Mouse (Mus musculus) liver, postnatal 0 days (tissue): ENCODE measurements around the gene Caml.

Source experiments
- CTCF ChIP-seq: sonication (generic); IDR thresholded peaks from 2 replicates; pipeline ENCODE4 v1.5.1; 2016; ENCODE audit warnings: antibody characterized with exemption, low read depth
- EP300 ChIP-seq: IDR thresholded peaks from 2 replicates; pipeline ENCODE4 v1.6.1; 2016; ENCODE audit warnings: antibody characterized with exemption, low read depth, mild to moderate bottlenecking

DNA sequence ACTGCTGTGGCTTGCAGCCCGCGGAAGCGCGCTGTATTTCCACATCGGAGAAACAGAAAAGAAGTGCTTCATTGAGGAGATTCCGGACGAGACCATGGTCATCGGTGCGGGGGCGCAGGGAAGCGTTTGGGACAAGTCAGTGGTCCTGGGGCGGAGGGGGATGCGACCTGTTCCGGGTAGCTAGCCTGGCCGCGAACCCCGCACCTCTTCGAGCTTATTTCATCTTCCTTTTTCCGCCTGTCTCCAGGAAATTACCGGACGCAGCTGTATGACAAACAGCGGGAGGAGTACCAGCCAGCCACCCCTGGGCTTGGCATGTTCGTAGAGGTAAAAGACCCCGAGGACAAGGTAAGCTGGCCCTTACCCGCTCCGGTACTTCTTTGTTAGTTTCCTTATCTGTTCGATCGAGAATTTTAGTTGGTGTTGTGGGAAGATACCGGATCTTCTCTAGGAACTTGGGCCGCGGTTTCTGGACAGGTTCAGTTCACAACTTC, 29.5 kb upstream of the Caml start:
- no peak for TF ChIP-seq EP300
- no peak for TF ChIP-seq CTCF
